Mouse (Mus musculus) C2C12 (cell line): ENCODE measurements around the gene Caprin2. TPM values are rescaled to one million over a fixed set of nuclear protein-coding genes. Genes with fewer than 3 reads are reported as not detected.

Experiments
- H3K27me3 ChIP-seq: one replicate; pipeline ENCODE4 v1.6.1; 2011; ENCODE audit not compliant: control insufficient read depth, insufficient read depth, insufficient read length
- H3K36me3 ChIP-seq: one replicate; pipeline ENCODE4 v1.6.1; 2011; ENCODE audit not compliant: control insufficient read depth, insufficient read depth
- H3K4me3 ChIP-seq: one replicate; pipeline ENCODE4 v1.5.1; 2011; ENCODE audit warnings: mild to moderate bottlenecking, control low read depth; ENCODE audit not compliant: poor library complexity, insufficient read depth, severe bottlenecking
- H3K79me2 ChIP-seq: one replicate; pipeline ENCODE4 v1.6.1; 2011; ENCODE audit not compliant: control insufficient read depth, insufficient read depth
- H3K79me3 ChIP-seq: one replicate; pipeline ENCODE4 v1.6.1; 2011; ENCODE audit warnings: low read depth, control low read depth
- H3ac ChIP-seq: one replicate; pipeline ENCODE3; 2011; ENCODE audit warnings: low read depth; ENCODE audit not compliant: control insufficient read depth, insufficient read length
- CEBPB ChIP-seq: IDR thresholded peaks from one replicate; pipeline ENCODE4 v1.6.1; 2011; ENCODE audit warnings: low read depth, mild to moderate bottlenecking, control low read depth, moderate library complexity
- CTCF ChIP-seq: IDR thresholded peaks from one replicate; pipeline ENCODE4 v1.5.1; 2011; ENCODE audit not compliant: control insufficient read depth, insufficient read depth, insufficient read length
- FOSL1 ChIP-seq: IDR thresholded peaks from one replicate; pipeline ENCODE4 v1.8.0; 2011; ENCODE audit warnings: mild to moderate bottlenecking, low read length; ENCODE audit not compliant: poor library complexity, insufficient read depth, severe bottlenecking
- MAX ChIP-seq: IDR thresholded peaks from one replicate; pipeline ENCODE4 v1.6.1; 2011; ENCODE audit warnings: mild to moderate bottlenecking, control low read depth
- MYOD1 ChIP-seq: IDR thresholded peaks from one replicate; pipeline ENCODE4 v1.6.1; 2011; ENCODE audit warnings: low read depth; ENCODE audit not compliant: control insufficient read depth, insufficient read length
- MYOG ChIP-seq: IDR thresholded peaks from one replicate; pipeline ENCODE4 v1.6.1; 2011; ENCODE audit not compliant: control insufficient read depth, insufficient read length; ENCODE audit errors: extremely low read depth
- USF1 ChIP-seq: IDR thresholded peaks from one replicate; pipeline ENCODE4 v1.6.1; 2011; ENCODE audit warnings: low read depth, mild to moderate bottlenecking, control low read depth, moderate library complexity
- polyA plus RNA-seq: library from polyadenylated mRNA; unstranded; fragments of >200 nt; fragmentation: generic; extraction: Trizol; gene quantifications from one replicate; pipeline ENCODE4 v1.2.1, GENCODE M21; 2012; ENCODE audit warnings: missing spikeins

The Caprin2 gene
- polyA plus RNA-seq, 1 experiment, result 1.8 TPM

DNA sequence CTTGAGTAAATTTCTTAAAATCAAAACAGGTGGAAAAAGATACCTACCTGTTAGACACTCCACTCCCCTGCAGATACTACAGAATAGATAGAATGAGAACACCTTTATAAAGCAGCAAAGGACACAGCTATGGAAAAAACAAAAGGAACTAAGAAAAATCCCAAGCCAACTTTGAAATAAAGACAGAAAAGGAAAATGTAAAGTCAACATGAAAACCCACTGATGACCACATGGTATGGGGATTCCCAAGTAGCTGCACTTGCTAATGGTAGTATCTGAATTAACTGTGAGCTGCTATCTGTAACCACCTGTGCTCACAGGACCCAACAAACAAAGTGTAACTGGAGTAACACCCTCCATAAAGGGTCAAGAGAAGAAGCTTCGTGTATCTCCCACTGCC lies 41.7 kb upstream of the Caprin2 start:
- no peaks in the 10 kb centered on the region for H3K27me3 ChIP-seq
- no peak overlapping the region for H3K4me3 ChIP-seq
- H3K79me2 ChIP-seq, result peaks cover 100% of the 10 kb centered on the region
- TF ChIP-seq MYOG (no peak), FOSL1 (no peak), CEBPB (no peak), MAX (no peak), USF1 (no peak), MYOD1 (no peak), CTCF (no peak)
- H3K36me3 ChIP-seq, result peaks cover 63% of the 10 kb centered on the region
- H3K79me3 ChIP-seq, result peaks cover 92% of the 10 kb centered on the region
- no peak overlapping the region for H3ac ChIP-seq

DNA sequence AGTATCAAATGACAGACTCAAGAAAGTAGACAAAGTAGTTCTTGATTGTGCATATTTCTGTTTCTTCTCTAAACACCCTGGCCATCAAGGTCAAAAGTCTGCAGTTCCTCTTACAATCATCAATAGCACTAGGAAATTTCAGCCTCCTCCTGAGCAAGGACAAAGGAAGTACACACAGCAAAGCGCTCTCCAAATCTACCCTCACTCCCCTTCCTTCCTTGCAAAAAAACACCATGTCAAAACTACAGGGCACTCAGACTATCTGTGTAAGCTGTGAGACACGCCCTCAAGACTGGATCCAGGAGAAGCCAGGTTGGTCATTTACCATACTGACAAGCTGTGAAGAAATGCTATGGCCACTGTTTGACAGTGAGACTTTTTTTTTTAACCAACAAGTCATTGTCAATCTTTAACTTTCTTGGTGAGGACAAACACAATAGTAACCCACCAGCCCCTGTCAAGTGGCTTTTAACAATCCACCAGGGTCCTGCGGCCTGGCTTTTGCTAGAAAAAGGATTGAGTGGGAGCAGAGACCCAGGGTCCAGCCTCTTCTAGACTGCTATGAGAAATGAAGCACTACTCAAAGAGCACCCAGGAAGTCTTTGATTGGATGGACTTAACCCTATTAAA lies 39.0 kb upstream of the Caprin2 start:
- peaks cover 82% of the 10 kb centered on the region for H3K79me3 ChIP-seq
- H3ac ChIP-seq, result no peak overlapping the region
- H3K36me3 ChIP-seq, result peaks cover 71% of the 10 kb centered on the region
- TF ChIP-seq MYOG, result no peak
- no peak for TF ChIP-seq USF1
- no peak for TF ChIP-seq MYOD1
- TF ChIP-seq FOSL1, result no peak
- no peak for TF ChIP-seq CTCF
- no peak for TF ChIP-seq CEBPB
- TF ChIP-seq MAX, result no peak
- no peaks in the 10 kb centered on the region for H3K27me3 ChIP-seq
- no peak overlapping the region for H3K4me3 ChIP-seq
- H3K79me2 ChIP-seq, result peaks cover 99% of the 10 kb centered on the region

DNA sequence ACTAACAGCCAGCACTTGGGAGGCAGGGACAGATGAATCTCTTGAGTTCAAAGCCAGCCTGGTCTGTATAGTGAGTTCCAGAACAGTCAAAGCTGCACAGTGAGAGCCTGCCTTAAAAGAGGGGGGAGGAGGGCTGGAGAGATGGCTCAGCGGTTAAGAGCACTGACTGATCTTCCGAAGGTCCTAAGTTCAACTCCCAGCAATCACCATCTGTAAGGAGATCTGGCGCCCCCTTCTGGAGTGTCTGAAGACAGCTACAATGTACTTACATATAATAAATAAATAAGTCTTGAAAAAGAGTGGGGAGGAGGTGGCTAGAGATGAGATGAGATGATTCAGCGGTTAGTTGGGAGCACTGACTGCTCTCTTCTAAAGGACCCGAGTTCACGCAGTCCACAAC lies 35.2 kb upstream of the Caprin2 start:
- Histone ChIP-seq H3K27me3 (no peaks in the 10 kb centered on the region), H3ac (no peak overlapping the region), H3K36me3 (peaks cover 78% of the 10 kb centered on the region), H3K79me3 (peaks cover 50% of the 10 kb centered on the region), H3K79me2 (peaks cover 68% of the 10 kb centered on the region), H3K4me3 (no peak overlapping the region)
- no peak for TF ChIP-seq MAX
- TF ChIP-seq CEBPB, result no peak
- no peak for TF ChIP-seq CTCF
- no peak for TF ChIP-seq USF1
- TF ChIP-seq FOSL1, result no peak
- no peak for TF ChIP-seq MYOG
- no peak for TF ChIP-seq MYOD1

DNA sequence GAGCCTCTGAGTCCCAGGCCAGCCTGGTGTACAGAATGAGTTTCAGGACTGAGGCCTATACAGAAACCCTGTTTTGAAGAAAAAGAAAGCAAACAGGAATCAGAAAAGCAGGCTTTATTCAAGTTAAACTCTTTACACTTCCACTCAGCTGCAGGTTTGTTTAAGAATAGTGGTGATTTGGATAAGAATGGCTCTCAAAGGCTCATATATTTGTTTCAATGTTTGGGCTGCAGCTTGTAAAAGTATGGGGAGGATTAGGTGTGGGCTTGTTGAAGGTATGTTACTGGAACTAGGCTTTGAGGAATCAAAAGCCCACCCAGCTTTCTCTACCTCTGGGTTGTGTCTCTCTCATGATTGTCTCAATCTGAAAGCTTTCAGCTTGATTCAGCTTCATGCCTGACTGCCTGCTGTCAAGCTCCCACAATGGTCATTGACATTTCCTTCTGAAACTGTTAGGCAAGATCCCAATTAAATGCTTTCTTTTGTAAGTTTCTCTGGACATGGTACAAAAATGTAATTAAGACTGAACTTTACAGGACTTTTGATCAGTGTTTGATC lies 22.9 kb upstream of the Caprin2 start:
- peaks cover 27% of the 10 kb centered on the region for H3K36me3 ChIP-seq
- H3K79me2 ChIP-seq, result no peaks in the 10 kb centered on the region
- no peak overlapping the region for H3K4me3 ChIP-seq
- no peaks in the 10 kb centered on the region for H3K27me3 ChIP-seq
- no peaks in the 10 kb centered on the region for H3K79me3 ChIP-seq
- no peak for TF ChIP-seq MYOG
- TF ChIP-seq CEBPB, result no peak
- TF ChIP-seq USF1, result no peak
- TF ChIP-seq MAX, result no peak
- TF ChIP-seq CTCF, result no peak
- H3ac ChIP-seq, result no peak overlapping the region

DNA sequence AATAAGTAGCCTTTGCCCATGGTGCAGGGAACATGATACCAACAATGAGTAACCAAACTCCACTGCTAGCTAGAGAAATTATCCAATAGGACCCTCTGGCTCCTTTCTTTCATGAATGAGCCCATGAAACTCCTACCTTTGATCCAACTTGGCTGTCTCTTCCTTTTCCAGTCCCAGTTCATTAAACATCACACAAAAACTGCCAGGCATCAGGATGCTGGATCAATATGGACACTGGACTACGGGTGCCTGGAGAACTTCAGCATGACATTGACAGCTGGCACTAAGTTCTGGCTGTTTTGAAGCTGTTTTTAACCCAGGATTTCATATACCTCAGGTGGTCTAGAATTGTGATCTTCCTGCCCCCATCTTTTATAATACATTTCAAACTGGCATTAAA lies 21.6 kb upstream of the Caprin2 start:
- TF ChIP-seq MYOG (no peak), MYOD1 (no peak), USF1 (no peak), CTCF (no peak), CEBPB (no peak), MAX (no peak), FOSL1 (no peak)
- H3K27me3 ChIP-seq, result no peaks in the 10 kb centered on the region
- no peak overlapping the region for H3K4me3 ChIP-seq
- no peak overlapping the region for H3ac ChIP-seq
- no peaks in the 10 kb centered on the region for H3K79me2 ChIP-seq
- H3K36me3 ChIP-seq, result peaks cover 15% of the 10 kb centered on the region
- no peaks in the 10 kb centered on the region for H3K79me3 ChIP-seq

DNA sequence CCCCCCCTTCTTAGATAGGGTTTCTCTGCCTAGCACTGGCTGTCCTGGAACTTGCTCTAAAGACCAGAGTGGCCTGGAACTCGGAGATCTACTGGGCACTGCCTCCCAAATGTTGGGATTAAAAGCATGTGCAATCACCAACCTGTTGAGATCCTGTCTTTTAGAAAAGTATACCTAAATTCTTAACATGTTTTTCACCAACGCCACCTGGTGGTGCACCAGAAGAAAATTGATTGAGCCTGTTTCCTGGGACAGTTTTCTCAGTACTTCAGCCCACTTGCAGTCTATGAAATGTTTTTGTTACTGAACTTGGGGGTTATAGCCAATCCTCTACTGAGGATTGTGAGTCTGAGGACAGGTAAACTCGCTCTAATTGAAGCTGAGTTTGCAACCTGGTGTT lies 20.8 kb upstream of the Caprin2 start:
- Histone ChIP-seq H3K4me3 (no peak overlapping the region), H3ac (no peak overlapping the region), H3K27me3 (no peaks in the 10 kb centered on the region), H3K36me3 (peaks cover 15% of the 10 kb centered on the region), H3K79me2 (no peaks in the 10 kb centered on the region), H3K79me3 (no peaks in the 10 kb centered on the region)
- no peak for TF ChIP-seq FOSL1
- no peak for TF ChIP-seq CEBPB
